Mouse (Mus musculus) MEL (cell line): ENCODE measurements around the gene 1700088E04Rik.

ENCODE experiments used
- CHD2 ChIP-seq: IDR thresholded peaks from 2 replicates; pipeline ENCODE4 v1.6.1; 2011; ENCODE audit warnings: low read length, improper control_type of control experiment
- CTCF ChIP-seq, 3 experiments: IDR thresholded peaks in 2 of 3; conservative IDR thresholded peaks in 1 of 3; 2 replicates each; pipeline ENCODE4 v1.5.1; 2011 to 2012; ENCODE audit warnings: low read length in 3 of 3, low read depth in 2 of 3, mild to moderate bottlenecking in 2 of 3, improper control_type of control experiment in 1 of 3, inconsistent platforms in 1 of 3, mixed read lengths in 1 of 3, moderate library complexity in 1 of 3; ENCODE audit not compliant: control insufficient read depth in 1 of 3, insufficient read depth in 1 of 3, poor library complexity in 1 of 3, severe bottlenecking in 1 of 3
- GATA1 ChIP-seq: IDR thresholded peaks from 2 replicates; pipeline ENCODE4 v1.6.1; 2011; ENCODE audit warnings: low read depth, low read length, improper control_type of control experiment
- JUND ChIP-seq: IDR thresholded peaks from 2 replicates; pipeline ENCODE4 v1.6.1; 2011; ENCODE audit warnings: low read depth, mild to moderate bottlenecking, improper control_type of control experiment, low read length
- MEF2A ChIP-seq: IDR thresholded peaks from 2 replicates; pipeline ENCODE4 v1.6.1; 2014; ENCODE audit warnings: low read depth, mild to moderate bottlenecking, inconsistent platforms, low read length, improper control_type of control experiment; ENCODE audit not compliant: poor library complexity, insufficient replicate concordance, severe bottlenecking; ENCODE audit errors: extremely low read depth
- NRF1 ChIP-seq: IDR thresholded peaks from 2 replicates; pipeline ENCODE4 v1.6.1; 2014; ENCODE audit warnings: low read depth, mild to moderate bottlenecking, inconsistent platforms, low read length, improper control_type of control experiment, moderate library complexity; ENCODE audit not compliant: poor library complexity, insufficient read depth, severe bottlenecking
- POLR2A ChIP-seq, 2 experiments: IDR thresholded peaks; 2 replicates each; pipeline ENCODE4 v1.6.1; 2011 to 2012; ENCODE audit warnings: low read length in 2 of 2, mild to moderate bottlenecking in 2 of 2, control low read depth in 1 of 2, improper control_type of control experiment in 1 of 2, low read depth in 1 of 2, moderate library complexity in 1 of 2; ENCODE audit not compliant: control insufficient read depth in 1 of 2, insufficient read depth in 1 of 2, poor library complexity in 1 of 2
- SMC3 ChIP-seq: IDR thresholded peaks from 2 replicates; pipeline ENCODE4 v1.6.1; 2011; ENCODE audit warnings: low read depth, low read length, improper control_type of control experiment
- TAL1 ChIP-seq: IDR thresholded peaks from 2 replicates; pipeline ENCODE4 v1.6.1; 2012; ENCODE audit warnings: mild to moderate bottlenecking, inconsistent platforms, low read length, moderate library complexity, mixed read lengths
- TCF12 ChIP-seq: IDR thresholded peaks from 2 replicates; pipeline ENCODE4 v1.6.1; 2014; ENCODE audit warnings: low read depth, mild to moderate bottlenecking, inconsistent platforms, low read length, improper control_type of control experiment, moderate library complexity
- ZC3H11A ChIP-seq: IDR thresholded peaks from 2 replicates; pipeline ENCODE4 v1.6.1; 2012; ENCODE audit warnings: low read depth, mild to moderate bottlenecking, inconsistent platforms, low read length, improper control_type of control experiment
- ZMIZ1 ChIP-seq: IDR thresholded peaks from 2 replicates; pipeline ENCODE4 v1.6.1; 2012; ENCODE audit warnings: low read depth, mild to moderate bottlenecking, inconsistent platforms, low read length, improper control_type of control experiment, moderate library complexity

DNA sequence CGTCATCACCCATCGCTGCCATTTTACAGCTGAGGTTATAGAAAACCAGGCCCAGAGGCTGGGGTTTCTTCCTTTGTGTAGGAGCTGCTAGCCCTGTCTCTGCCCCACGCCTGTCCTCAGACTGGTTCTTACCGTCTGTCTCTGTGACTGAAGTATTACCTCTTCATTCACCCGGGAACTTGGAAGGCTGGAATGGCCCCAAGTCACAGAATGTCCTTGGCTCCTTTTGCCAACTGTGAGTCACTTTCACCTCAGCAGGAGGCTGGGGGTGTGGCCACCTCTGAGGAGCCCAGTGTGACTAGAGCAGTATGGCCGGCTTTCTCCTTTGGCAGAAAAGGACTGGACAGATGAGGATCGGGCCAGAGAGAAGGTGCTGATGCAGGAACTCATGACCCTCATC, 9.6 kb downstream of the 1700088E04Rik start:
- TF ChIP-seq POLR2A (IDR thresholded peaks at IDR 0.05; ENCODE audit: control insufficient read depth in 1 of 2, insufficient read depth in 1 of 2, low read depth in 1 of 2, low read length in 2 of 2, poor library complexity in 1 of 2): no peak
- no peak for TF ChIP-seq JUND
- no peak for TF ChIP-seq CTCF (IDR thresholded peaks at IDR 0.05 in 2 of 3, conservative IDR thresholded peaks at IDR 0.05 in 1 of 3; ENCODE audit: control insufficient read depth in 1 of 3, insufficient read depth in 1 of 3, low read depth in 2 of 3, low read length in 3 of 3, poor library complexity in 1 of 3, severe bottlenecking in 1 of 3)
- TF ChIP-seq TAL1: no peak
- no peak for TF ChIP-seq TCF12
- no peak for TF ChIP-seq CHD2
- no peak for TF ChIP-seq ZC3H11A
- no peak for TF ChIP-seq GATA1
- no peak for TF ChIP-seq SMC3
- no peak for TF ChIP-seq MEF2A
- no peak for TF ChIP-seq ZMIZ1
- no peak for TF ChIP-seq NRF1
